ENCODE assay signal across 16 mouse cellular contexts in genomic region chr13:19730826-19731225, GRCm38 (mm10). TPM values are rescaled to one million over a fixed set of nuclear protein-coding genes. Genes with fewer than 3 reads are reported as not detected.
A peak's percentile ranks its signal among the peaks of the same experiment; 100 is the strongest.
DNase-seq lines count a peak whose midpoint lies in the region; ATAC-seq lines count a peak whose summit lies in the region.
"Had no signal": no experiment of that assay in that cellular context is flagged by ENCODE, and none has a peak within 500 bp of the region (broad histone marks: within the 10 kb centered on the region; RNA-seq: fewer than 3 reads in every experiment).

No protein-coding gene starts in this region.

- H3K4me3 ChIP-seq in hindbrain, embryonic 11.5 days (ENCODE audit: low read depth, low read length), result no peak overlapping the region
- H3K4me3 ChIP-seq: erythroblast, embryonic 14.5 days; intestine, embryonic 15.5 days; neural tube, embryonic 13.5 days had no signal

- H3K9me3 ChIP-seq in hindbrain, embryonic 11.5 days (ENCODE audit: control insufficient read depth, low read length), result no peaks in the 10 kb centered on the region
- H3K9me3 ChIP-seq: intestine, embryonic 15.5 days; neural tube, embryonic 13.5 days had no signal

- 78% methylated on average over 2 of the region's 2 CpGs for WGBS in hindbrain, embryonic 11.5 days

- H3K4me2 ChIP-seq in hindbrain, embryonic 11.5 days (replicated peaks; ENCODE audit: low read depth, low read length), result no peak overlapping the region
- H3K4me2 ChIP-seq: intestine, embryonic 15.5 days; neural tube, embryonic 13.5 days had no signal

- H3K9ac ChIP-seq in hindbrain, embryonic 11.5 days (ENCODE audit: low read depth, low read length), result no peak overlapping the region
- H3K9ac ChIP-seq: intestine, embryonic 15.5 days; liver, embryonic 14.5 days; neural tube, embryonic 13.5 days had no signal

- ATAC-seq in hindbrain, embryonic 11.5 days (ENCODE audit: low FRiP score), result no peak
- ATAC-seq: intestine, embryonic 15.5 days had no signal

- H3K27ac ChIP-seq in hindbrain, embryonic 11.5 days (ENCODE audit: low read depth, low read length), result no peak overlapping the region
- H3K27ac ChIP-seq: intestine, embryonic 15.5 days; liver, embryonic 14.5 days; neural tube, embryonic 13.5 days had no signal

- no peaks in the 10 kb centered on the region for H3K36me3 ChIP-seq in hindbrain, embryonic 11.5 days (ENCODE audit: control insufficient read depth, insufficient read depth, low read length)
- H3K36me3 ChIP-seq: intestine, embryonic 15.5 days; neural tube, embryonic 13.5 days had no signal

- no peaks in the 10 kb centered on the region for H3K27me3 ChIP-seq in hindbrain, embryonic 11.5 days (ENCODE audit: control insufficient read depth, insufficient read depth, low read length)
- H3K27me3 ChIP-seq: intestine, embryonic 15.5 days; neural tube, embryonic 13.5 days had no signal

- DNase-seq in adrenal gland, postnatal 36 days, result peak; percentile 5
- DNase-seq in adrenal gland, adult 8-10 months, result no peak
- DNase-seq in kidney, postnatal 4 days, result peak; percentile 11 to 19
- no peak for DNase-seq in kidney, adult 8-10 months
- DNase-seq in heart, postnatal 36 days, result peak; percentile 14 to 25
- peak; percentile 58 for DNase-seq in lung, postnatal 36 days
- no peak for DNase-seq in frontal cortex, postnatal 10 days (ENCODE audit: low spot score in 2 of 2)
- DNase-seq in hindbrain, embryonic 11.5 days (ENCODE audit: low spot score), result no peak
- DNase-seq: midbrain, embryonic 14.5 days; right cerebral cortex, adult 18-20 months had no signal

- intact Hi-C loops in heart, postnatal 36 days (cut with DNase I), result no loop called here

- H3K4me1 ChIP-seq in hindbrain, embryonic 11.5 days (replicated peaks; ENCODE audit: control insufficient read depth, insufficient read depth, low read length), result no peaks in the 10 kb centered on the region
- H3K4me1 ChIP-seq: intestine, embryonic 15.5 days; neural tube, embryonic 13.5 days had no signal

RNA-seq across cellular contexts. Expression of gene Nme8, which starts 33.2 kb away (rescaled TPM):
- total RNA-seq in adrenal gland, postnatal 36 days (2021), result not detected
- not detected for total RNA-seq in adrenal gland, adult 8-10 months (2022)
- under 1 TPM in 1 of 2 experiments, not detected in 1; 0.25 TPM for total RNA-seq in heart, postnatal 36 days (2021)
- not detected in 2 replicates for polyA plus RNA-seq in hindbrain, embryonic 11.5 days (2014; fragmentation: Nextera tagmentation; extraction: Ambion mirVana)
- total RNA-seq: ES-E14; left cerebral cortex, postnatal 10 days had no signal
- polyA plus RNA-seq: erythroblast, embryonic 14.5 days; intestine, embryonic 15.5 days; liver, embryonic 14.5 days; midbrain, embryonic 14.5 days; neural tube, embryonic 13.5 days had no signal

Comparison
In these comparisons a context has a peak if more than half of its experiments do, and no peak if none do; other contexts are left out.
1. DNase-seq: peak in adrenal gland, postnatal 36 days (2 of 2), kidney, postnatal 4 days (2 of 2), heart, postnatal 36 days (2 of 2) and lung, postnatal 36 days (single experiment); none in adrenal gland, adult 8-10 months (single experiment), kidney, adult 8-10 months (0 of 2), frontal cortex, postnatal 10 days (0 of 2) and hindbrain, embryonic 11.5 days (single experiment).